Mouse (Mus musculus): ENCODE results near the gene Cyb561d2. TPM values are rescaled to one million over a fixed set of nuclear protein-coding genes. Genes with fewer than 3 reads are reported as not detected.
A peak's percentile ranks its signal among the peaks of the same experiment; 100 is the strongest.
"Not testable (repeated sequence)": the region's sequence is repeated elsewhere in the genome, so short reads cannot be mapped to it uniquely, and the experiment has no call there.

Gene Cyb561d2
- polyA plus RNA-seq, 2 experiments from 2014 or later = 67.6 to 79.7 TPM

GRCm38 (mm10) chr9:107571534-107572326 is 29.7 kb upstream of the Cyb561d2 start:
- ATAC-seq = no peak

DNA sequence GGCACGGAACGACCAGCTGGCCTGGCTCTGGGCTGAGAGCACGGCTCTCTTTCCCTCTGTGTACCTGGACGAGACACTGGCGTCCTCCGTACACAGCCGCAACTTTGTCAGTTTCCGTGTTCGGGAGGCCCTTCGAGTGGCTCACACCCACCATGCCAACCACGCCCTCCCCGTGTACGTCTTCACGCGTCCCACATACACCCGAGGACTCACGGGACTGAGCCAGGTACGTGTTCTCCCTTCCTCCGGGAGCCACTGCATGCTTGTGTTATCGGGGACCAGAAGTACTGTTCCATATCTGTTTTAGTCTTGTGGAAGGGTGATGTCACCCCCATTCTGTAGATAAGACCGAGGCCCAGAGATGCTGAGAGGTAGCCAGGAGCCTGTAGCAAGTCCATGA is 28.9 kb upstream of the Cyb561d2 start:
- no peak for ATAC-seq

DNA sequence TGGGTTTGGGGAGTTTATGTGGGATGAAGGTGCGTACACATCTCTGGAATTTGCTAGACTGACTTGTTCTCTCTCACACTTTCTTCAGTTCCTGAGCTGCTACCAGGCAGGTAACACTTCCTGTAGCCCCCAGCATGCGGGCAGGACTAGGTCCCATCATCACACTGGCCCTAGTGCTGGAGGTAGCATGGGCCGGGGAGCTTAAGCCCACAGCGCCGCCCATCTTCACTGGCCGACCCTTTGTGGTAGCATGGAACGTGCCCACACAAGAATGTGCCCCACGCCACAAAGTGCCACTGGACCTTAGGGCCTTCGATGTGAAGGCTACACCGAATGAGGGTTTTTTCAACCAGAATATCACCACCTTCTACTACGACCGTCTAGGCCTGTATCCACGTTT is 28.0 kb upstream of the Cyb561d2 start:
- ATAC-seq = no peak

GRCm38 (mm10) chr9:107569270-107569669 is 27.3 kb upstream of the Cyb561d2 start:
- peak; percentile 5 for ATAC-seq

DNA sequence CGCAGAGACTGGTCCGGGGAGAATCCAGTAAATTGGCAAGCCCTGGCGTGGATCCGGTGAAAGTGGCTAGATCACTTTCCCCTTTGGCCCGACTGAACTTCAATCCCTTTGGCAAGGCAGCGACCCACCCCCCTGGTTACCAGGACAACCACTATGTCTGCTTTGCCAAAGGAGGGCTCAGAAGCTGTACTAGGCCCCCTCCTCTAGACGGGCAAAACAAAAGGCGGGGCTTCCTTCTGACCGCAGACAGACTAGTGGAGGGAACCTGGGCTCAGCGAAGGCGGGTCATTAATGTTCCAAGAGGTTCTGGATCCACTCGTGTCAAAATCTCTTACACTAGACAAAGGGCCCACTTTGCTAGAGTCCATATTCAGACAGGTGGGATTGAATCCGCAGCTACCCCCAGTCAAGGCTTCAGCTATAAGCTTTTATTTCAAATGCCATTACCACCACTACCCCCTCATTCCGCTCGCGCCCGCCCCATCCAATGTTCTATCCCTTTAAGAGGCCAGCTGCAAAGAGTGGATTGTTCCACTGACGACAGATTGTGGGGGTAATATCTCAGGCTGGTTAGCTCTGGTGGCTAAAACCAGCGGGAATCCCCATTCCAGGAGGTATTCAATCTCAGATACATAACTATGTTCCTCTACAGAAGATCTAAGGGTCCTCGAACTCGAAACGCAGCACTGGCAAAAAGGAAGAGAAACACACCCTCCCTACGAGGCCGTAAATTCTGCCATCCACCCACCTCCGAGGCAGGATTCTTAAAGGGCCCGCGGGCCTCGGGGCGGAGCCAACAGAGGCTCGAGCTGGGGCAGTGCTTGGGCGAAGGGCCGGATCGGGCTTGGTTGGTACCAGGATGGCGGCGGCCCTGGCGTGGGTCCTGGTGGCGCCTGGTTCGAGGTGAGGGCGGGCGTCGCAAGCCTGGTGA is 26.6 kb upstream of the Cyb561d2 start:
- peak; percentile 92 for ATAC-seq

- ATAC-seq = no peak
Measured at GRCm38 (mm10) chr9:107567702-107568319, 25.8 kb upstream of the Cyb561d2 start, which contains the start of gene Hyal2. Gene Hyal2, plus strand, starts transcription at chr9:107567945.

- ATAC-seq = no peak
Measured at GRCm38 (mm10) chr9:107566855-107567254, 24.9 kb upstream of the Cyb561d2 start.

DNA sequence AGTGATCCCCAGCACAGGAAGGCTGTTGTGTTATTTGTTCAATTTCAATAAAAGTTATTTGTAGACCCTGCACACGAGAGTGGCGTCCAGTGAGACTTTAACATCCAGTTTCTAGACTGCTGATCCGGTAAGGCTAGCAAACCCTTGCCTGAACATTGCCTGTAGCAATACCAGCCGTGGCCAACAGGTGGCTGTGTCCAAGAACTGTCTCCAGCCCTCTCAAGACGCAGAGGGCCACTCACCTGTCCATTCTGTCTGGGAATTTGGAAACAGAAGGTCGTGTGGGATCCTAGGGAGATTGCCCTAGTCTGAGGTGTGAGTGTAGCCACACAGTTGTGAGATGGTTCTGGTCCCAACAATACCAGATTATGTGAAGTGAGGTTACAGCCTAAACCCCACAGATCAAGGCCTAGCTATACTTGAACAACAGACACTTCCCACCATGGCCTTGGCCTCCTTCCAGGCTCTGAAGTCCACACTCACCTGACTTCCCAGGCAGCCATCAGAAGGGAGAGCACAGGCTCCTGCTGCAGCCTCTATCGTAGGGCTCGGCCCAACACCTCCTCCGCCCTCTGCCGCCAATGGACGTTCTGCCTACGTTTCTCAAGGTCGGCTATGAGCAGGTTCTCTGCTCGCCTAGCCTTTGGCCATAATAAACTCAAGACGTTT is 24.2 kb upstream of the Cyb561d2 start:
- ATAC-seq = no peak

- not testable (repeated sequence) for ATAC-seq
Measured at GRCm38 (mm10) chr9:107565556-107565955, 23.6 kb upstream of the Cyb561d2 start.

DNA sequence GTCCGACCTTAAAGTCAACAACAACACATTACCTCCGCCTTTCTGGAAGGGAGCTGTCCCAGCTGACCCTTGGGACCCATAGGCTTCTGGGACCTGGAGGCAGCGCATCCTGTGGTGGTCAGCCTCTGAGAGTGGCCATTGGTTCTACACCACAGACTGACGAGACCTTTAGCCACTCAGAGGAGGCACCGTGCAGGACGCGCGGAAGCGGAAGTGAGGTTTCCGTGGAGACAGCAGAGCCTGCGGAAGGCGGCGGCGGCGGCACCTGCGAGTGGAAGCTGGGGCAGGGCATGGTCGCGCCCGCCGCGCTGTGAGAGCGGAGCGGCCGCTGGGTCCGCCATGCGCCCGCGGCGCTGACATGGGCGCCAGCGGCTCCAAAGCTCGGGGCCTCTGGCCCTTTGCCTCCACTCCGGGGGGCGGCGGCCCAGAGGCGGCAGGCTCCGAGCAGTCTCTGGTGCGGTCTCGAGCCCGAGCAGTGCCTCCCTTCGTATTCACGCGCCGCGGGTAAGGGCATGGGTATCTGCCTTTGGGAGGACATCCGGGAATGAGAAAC is 21.1 kb upstream of the Cyb561d2 start, which contains the start of gene Tusc2:
Gene Tusc2, plus strand, starts transcription at position 227 of the 553 bp plus-strand sequence.
- peak; percentile 97 for ATAC-seq

GRCm38 (mm10) chr9:107556346-107556745 is 14.4 kb upstream of the Cyb561d2 start:
- no peak for ATAC-seq

- no peak for ATAC-seq
Measured at GRCm38 (mm10) chr9:107555701-107556100, 13.7 kb upstream of the Cyb561d2 start.

GRCm38 (mm10) chr9:107555031-107555457 is 13.1 kb upstream of the Cyb561d2 start:
- ATAC-seq = no peak

GRCm38 (mm10) chr9:107554319-107554825 is 12.4 kb upstream of the Cyb561d2 start:
- ATAC-seq = peak; percentile 83

DNA sequence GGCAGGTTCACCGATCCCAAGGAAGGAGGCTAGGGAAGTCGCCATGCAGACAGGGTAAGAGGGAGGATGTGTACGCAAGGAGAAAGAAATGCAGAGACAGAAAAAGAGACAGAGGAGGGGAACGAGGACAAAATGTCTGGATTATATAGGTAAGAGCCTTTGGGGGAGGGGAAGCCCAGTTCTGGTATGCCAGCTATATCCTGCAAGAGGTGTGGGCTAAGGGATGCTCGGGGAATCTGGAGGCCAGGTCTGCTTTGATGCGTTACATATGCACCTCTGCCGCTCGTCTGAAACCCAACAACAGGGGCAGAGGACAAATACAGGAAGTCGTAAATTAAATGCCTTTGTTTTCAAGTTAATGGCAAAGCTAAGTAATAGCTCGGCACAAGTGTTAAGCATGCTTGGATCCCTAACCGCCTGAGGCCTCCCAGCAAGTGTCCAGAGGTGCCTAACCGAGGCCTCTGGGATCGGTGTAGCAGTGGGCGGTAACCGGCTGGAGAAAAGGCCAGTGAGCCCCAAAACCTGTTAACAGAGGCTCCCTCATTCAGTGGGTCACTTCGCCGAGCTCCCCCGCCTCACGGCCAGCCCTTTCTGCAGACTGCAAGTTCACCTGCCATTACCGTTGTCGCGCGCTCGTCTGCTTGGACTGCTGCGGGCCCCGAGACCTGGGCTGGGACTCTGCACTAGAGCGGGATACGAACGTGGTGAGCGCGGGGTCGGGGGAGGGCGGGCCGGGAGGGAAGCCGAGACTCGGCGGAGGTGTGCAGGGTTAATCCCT is 11.7 kb upstream of the Cyb561d2 start:
- ATAC-seq = no peak

- no peak for ATAC-seq
Measured at GRCm38 (mm10) chr9:107552690-107553393, 10.8 kb upstream of the Cyb561d2 start.

DNA sequence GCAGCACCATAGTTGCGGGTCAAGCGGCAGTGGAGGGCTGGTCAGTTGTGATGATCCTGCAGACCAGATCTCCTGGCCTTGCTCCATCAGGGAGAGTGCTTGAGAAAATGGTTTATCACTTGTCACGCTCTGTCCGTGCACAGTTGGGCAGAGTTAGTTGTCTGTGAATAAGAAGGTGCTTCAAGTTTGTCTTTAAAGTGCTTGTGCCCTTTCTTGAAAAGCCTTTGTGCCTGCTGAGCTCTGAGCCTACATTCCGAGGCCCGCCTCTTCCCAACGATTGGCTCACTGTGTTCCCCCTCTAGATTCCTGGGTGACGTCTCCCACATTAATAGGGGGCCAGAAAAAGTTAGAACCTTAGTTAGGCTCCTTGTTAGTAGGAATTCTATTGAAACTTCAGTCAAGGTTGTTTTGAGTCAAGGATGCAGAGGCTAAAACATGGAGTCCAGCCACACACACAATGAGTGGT is 9.9 kb upstream of the Cyb561d2 start:
- no peak for ATAC-seq

GRCm38 (mm10) chr9:107551117-107551889 is 9.3 kb upstream of the Cyb561d2 start, which contains the start of gene Rassf1:
Gene Rassf1, plus strand, starts transcription at chr9:107551555.
- ATAC-seq = peak; percentile 75

DNA sequence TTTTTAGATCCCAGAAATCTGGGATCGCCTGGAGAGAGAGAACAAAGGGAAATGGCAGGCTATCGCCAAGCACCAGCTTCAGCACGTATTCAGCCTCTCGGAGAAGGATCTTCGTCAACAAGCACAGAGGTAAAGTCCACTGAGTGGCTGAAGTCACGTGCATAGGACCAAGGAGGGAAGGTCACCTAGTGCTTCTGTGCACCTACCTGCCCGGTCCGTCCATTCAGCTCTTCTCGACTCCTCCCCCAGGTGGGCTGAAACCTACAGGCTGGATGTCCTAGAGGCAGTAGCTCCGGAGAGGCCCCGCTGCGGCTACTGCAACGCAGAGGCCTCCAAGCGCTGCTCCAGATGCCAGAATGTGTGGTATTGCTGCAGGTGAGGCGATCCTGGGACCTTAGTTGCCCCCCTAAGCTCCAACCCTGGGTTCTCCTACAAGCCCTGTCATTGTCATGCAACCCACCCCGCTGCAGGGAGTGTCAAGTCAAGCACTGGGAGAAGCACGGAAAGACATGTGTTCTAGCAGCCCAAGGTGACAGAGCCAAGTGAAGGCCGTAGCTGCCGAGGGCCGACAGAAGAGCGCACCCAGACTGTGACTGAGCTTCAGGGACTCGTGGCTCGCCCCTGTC is 8.6 kb upstream of the Cyb561d2 start:
- no peak for ATAC-seq

All from CD4-positive, CD25-positive, alpha-beta regulatory T cell, adult 4 months (primary cell).